Mouse (Mus musculus) Patski (cell line): ENCODE results near the gene Zc3hc1. TPM values are rescaled to one million over a fixed set of nuclear protein-coding genes. Genes with fewer than 3 reads are reported as not detected.
"Not testable (repeated sequence)": the region's sequence is repeated elsewhere in the genome, so short reads cannot be mapped to it uniquely, and the experiment has no call there.

ENCODE experiments used
- ATAC-seq: fragments of 100-300 bp; one replicate; pipeline ENCODE4 v1.8.0; 2021
- CTCF ChIA-PET: fragments of 350-600 bp; sonication (Branson Sonifier 250); formaldehyde crosslinking; loops from one replicate; lab custom pipeline; 2022; ENCODE audit warnings: inconsistent platforms; lab: Charles Lee
- POLR2A ChIA-PET: fragments of 350-600 bp; sonication (Branson Sonifier 250); formaldehyde crosslinking; loops from one replicate; lab custom pipeline; 2022; ENCODE audit warnings: antibody characterized with exemption, inconsistent platforms; lab: Charles Lee
- DNase-seq: peaks from one replicate; pipeline ENCODE4 v3.0.0-alpha.2; 2011; ENCODE audit warnings: low read depth, low spot score
- H3K27me3 ChIP-seq: fragments of 371-371 bp; one replicate; pipeline ENCODE4 v1.5.1; 2021
- CTCF ChIP-seq: fragments of 100-300 bp; IDR thresholded peaks from one replicate; pipeline ENCODE4 v1.5.1; 2021
- in situ Hi-C: fragments of 300-500 bp; cut with MboI; formaldehyde crosslinking; loops from 3 replicates; pipeline ENCODE4 v1.11.1; 2018; ENCODE audit warnings: low pct_unique_long_range_greater_than_20kb, mixed read lengths
- polyA plus RNA-seq: library from polyadenylated mRNA; unstranded; gene quantifications from one replicate; pipeline ENCODE4 v1.2.3, GENCODE M21; 2021

The Zc3hc1 gene
- polyA plus RNA-seq, 1 experiment from 2014 or later = 41.7 TPM

GRCm38 (mm10) chr6:30408276-30408675 lies 17.4 kb upstream of the Zc3hc1 start:
- H3K27me3 ChIP-seq = no peaks in the 10 kb centered on the region
- ChIA-PET POLR2A (no interaction called here), CTCF (no interaction called here)
- no peak for ATAC-seq
- TF ChIP-seq CTCF = no peak
- in situ Hi-C loops = loop anchor here (10.0 kb wide), 2 partner anchors 57 to 627 kb away; no protein-coding TSS in a partner anchor
- DNase-seq = no peak

- no peak for ATAC-seq
- ChIA-PET CTCF (interaction anchor here (1.3 to 1.7 kb wide), 6 partner anchors 13 to 578 kb away, joined by 3 to 7 read pairs (median 6); no protein-coding TSS in a partner anchor), POLR2A (no interaction called here)
- in situ Hi-C loops = loop anchor here (5.0 to 10.0 kb wide), 3 partner anchors 60 to 630 kb away; no protein-coding TSS in a partner anchor
- no peaks in the 10 kb centered on the region for H3K27me3 ChIP-seq
- DNase-seq = no peak
- TF ChIP-seq CTCF = no peak
Measured at GRCm38 (mm10) chr6:30404671-30405070, 13.8 kb upstream of the Zc3hc1 start.

- POLR2A ChIA-PET = no interaction called here
- no peaks in the 10 kb centered on the region for H3K27me3 ChIP-seq
- peak; percentile 79 for DNase-seq
- in situ Hi-C loops = loop anchor here (5.0 to 10.0 kb wide), 3 partner anchors 61 to 631 kb away; no protein-coding TSS in a partner anchor
- no peak for ATAC-seq
- CTCF ChIA-PET = interaction anchor here (0.7 to 1.7 kb wide), 14 partner anchors 9 to 629 kb away, joined by 3 to 7 read pairs (median 4); no protein-coding TSS in a partner anchor
- peak; percentile 95 for TF ChIP-seq CTCF
Measured at GRCm38 (mm10) chr6:30403465-30403864, 12.6 kb upstream of the Zc3hc1 start.

- DNase-seq = no peak
- in situ Hi-C loops = loop anchor here (5.0 to 10.0 kb wide), 3 partner anchors 63 to 633 kb away; no protein-coding TSS in a partner anchor
- ChIA-PET CTCF (interaction anchor here (1.4 to 1.5 kb wide), 2 partner anchors 16 to 66 kb away, joined by 3 read pairs; no protein-coding TSS in a partner anchor), POLR2A (interaction anchor here (0.6 to 2.0 kb wide), 2 partner anchors 67 to 651 kb away, joined by 7 read pairs; no protein-coding TSS in a partner anchor)
- TF ChIP-seq CTCF = no peak
- no peaks in the 10 kb centered on the region for H3K27me3 ChIP-seq
- ATAC-seq = peak; percentile 30
Measured at GRCm38 (mm10) chr6:30402091-30402491, 11.3 kb upstream of the Zc3hc1 start.

- ATAC-seq = peak; percentile 92
- H3K27me3 ChIP-seq = no peaks in the 10 kb centered on the region
Measured at GRCm38 (mm10) chr6:30401308-30402015, 10.6 kb upstream of the Zc3hc1 start, which contains the start of gene Klhdc10. TSS of gene Klhdc10 (plus strand) at chr6:30401868.

GRCm38 (mm10) chr6:30400716-30401115 lies 9.9 kb upstream of the Zc3hc1 start:
- DNase-seq = no peak
- ATAC-seq = no peak
- POLR2A ChIA-PET = interaction anchor here (1.7 to 2.0 kb wide), 2 partner anchors 10 to 68 kb away, joined by 7 to 8 read pairs; partner anchors contain the start of gene Zc3hc1
- in situ Hi-C loops = loop anchor here (5.0 to 10.0 kb wide), 3 partner anchors 64 to 634 kb away; no protein-coding TSS in a partner anchor
- H3K27me3 ChIP-seq = no peaks in the 10 kb centered on the region
- CTCF ChIA-PET = no interaction called here
- no peak for TF ChIP-seq CTCF

More at GRCm38 (mm10) chr6:30401308-30402015, 10.6 kb upstream of the Zc3hc1 start, which contains the start of gene Klhdc10:
- TF ChIP-seq CTCF = no peak
- ChIA-PET CTCF (interaction anchor here (1.4 to 1.5 kb wide), 2 partner anchors 16 to 67 kb away, joined by 3 read pairs; no protein-coding TSS in a partner anchor), POLR2A (interaction anchor here (1.7 to 2.0 kb wide), 2 partner anchors 11 to 68 kb away, joined by 7 to 8 read pairs; partner anchors contain the start of gene Zc3hc1)
- in situ Hi-C loops = loop anchor here (5.0 to 10.0 kb wide), 3 partner anchors 63 to 633 kb away; no protein-coding TSS in a partner anchor
- DNase-seq = peak; percentile 95

GRCm38 (mm10) chr6:30400146-30400545 lies 9.3 kb upstream of the Zc3hc1 start:
- in situ Hi-C loops = loop anchor here (5.0 to 10.0 kb wide), 3 partner anchors 65 to 635 kb away; no protein-coding TSS in a partner anchor
- TF ChIP-seq CTCF = no peak
- no peak for ATAC-seq
- POLR2A ChIA-PET = interaction anchor here (0.6 to 1.7 kb wide), 2 partner anchors 9 to 522 kb away, joined by 8 to 13 read pairs; partner anchors contain the start of gene Zc3hc1
- CTCF ChIA-PET = no interaction called here
- DNase-seq = no peak
- H3K27me3 ChIP-seq = no peaks in the 10 kb centered on the region

- in situ Hi-C loops = no loop called here
- ATAC-seq = no peak
- no peak for TF ChIP-seq CTCF
- no peak for DNase-seq
- POLR2A ChIA-PET = no interaction called here
- CTCF ChIA-PET = no interaction called here
- no peaks in the 10 kb centered on the region for H3K27me3 ChIP-seq
Measured at GRCm38 (mm10) chr6:30391996-30392395, 1.2 kb upstream of the Zc3hc1 start.

GRCm38 (mm10) chr6:30390271-30390670 lies 557 bp downstream of the Zc3hc1 start:
- in situ Hi-C loops, H3K27me3 ChIP-seq, ATAC-seq, DNase-seq: not testable (repeated sequence)
- POLR2A ChIA-PET = interaction anchor here (0.5 to 1.0 kb wide), 5 partner anchors 10 to 613 kb away, joined by 3 to 8 read pairs (median 3); no protein-coding TSS in a partner anchor
- CTCF ChIA-PET = interaction anchor here (1.1 kb wide), 1 partner anchor 9 kb away, joined by 5 read pairs; no protein-coding TSS in a partner anchor

- no peak for ATAC-seq
- no peaks in the 10 kb centered on the region for H3K27me3 ChIP-seq
- ChIA-PET POLR2A (interaction anchor here (0.7 kb wide), 1 partner anchor 501 kb away, joined by 3 read pairs; no protein-coding TSS in a partner anchor), CTCF (interaction anchor here (1.5 kb wide), 1 partner anchor 9 kb away, joined by 5 read pairs; the partner anchor contains the start of gene Zc3hc1)
- TF ChIP-seq CTCF = peak; percentile 43
- in situ Hi-C loops = no loop called here
- no peak for DNase-seq
Measured at GRCm38 (mm10) chr6:30381116-30381515, 9.7 kb downstream of the Zc3hc1 start.
